Mouse (Mus musculus): ENCODE data around the gene Atf1. TPM values are rescaled to one million over a fixed set of nuclear protein-coding genes. Genes with fewer than 3 reads are reported as not detected.
A peak's percentile ranks its signal among the peaks of the same experiment; 100 is the strongest.

Gene Atf1
- polyA plus RNA-seq, 1 experiment from 2014 or later, result 28.3 TPM

DNA sequence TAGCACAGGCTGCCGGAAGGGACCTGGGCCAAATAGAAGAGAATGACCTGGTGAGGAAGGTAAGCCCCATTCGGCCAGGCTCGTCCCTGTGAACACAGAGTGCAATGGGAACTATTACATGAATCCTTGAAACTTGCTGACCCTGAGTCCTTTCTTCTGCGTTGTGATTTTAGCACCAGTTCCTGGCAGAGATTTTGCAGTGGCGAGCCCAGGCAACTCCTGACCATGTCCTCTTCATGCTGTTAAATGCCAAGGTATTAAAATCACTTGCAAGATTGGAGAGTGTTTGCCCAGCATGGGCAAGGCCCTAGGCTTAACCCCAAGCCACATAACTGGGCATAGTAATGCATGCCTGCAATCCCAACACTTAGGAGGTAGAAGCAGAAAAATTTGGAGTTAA lies 37.5 kb upstream of the Atf1 start:
- DNase-seq (ENCODE audit: low spot score), result no peak
- ATAC-seq, result peak; percentile 20; the same call in 1 of the 2 replicates
- Histone ChIP-seq H3K4me1 (ENCODE audit: insufficient read depth, low read depth, low read length) (no peaks in the 10 kb centered on the region), H3K27me3 (replicated peaks; ENCODE audit: insufficient read depth, low read length) (no peaks in the 10 kb centered on the region), H3K27ac (ENCODE audit: low read length) (no peak overlapping the region), H3K9ac (replicated peaks; ENCODE audit: low read depth) (no peak overlapping the region), H3K9me3 (ENCODE audit: low read length) (no peaks in the 10 kb centered on the region), H3K36me3 (ENCODE audit: insufficient read depth, low read length) (peaks cover 51% of the 10 kb centered on the region), H3K4me3 (ENCODE audit: low read depth, low read length) (no peak overlapping the region), H3K4me2 (replicated peaks; ENCODE audit: low read depth, low read length) (no peak overlapping the region)
- WGBS, result 77% methylated on average over 5 of the region's 5 CpGs
- TF ChIP-seq EP300 (IDR thresholded peaks at IDR 0.05) (no peak), CTCF (IDR thresholded peaks at IDR 0.05) (no peak)

DNA sequence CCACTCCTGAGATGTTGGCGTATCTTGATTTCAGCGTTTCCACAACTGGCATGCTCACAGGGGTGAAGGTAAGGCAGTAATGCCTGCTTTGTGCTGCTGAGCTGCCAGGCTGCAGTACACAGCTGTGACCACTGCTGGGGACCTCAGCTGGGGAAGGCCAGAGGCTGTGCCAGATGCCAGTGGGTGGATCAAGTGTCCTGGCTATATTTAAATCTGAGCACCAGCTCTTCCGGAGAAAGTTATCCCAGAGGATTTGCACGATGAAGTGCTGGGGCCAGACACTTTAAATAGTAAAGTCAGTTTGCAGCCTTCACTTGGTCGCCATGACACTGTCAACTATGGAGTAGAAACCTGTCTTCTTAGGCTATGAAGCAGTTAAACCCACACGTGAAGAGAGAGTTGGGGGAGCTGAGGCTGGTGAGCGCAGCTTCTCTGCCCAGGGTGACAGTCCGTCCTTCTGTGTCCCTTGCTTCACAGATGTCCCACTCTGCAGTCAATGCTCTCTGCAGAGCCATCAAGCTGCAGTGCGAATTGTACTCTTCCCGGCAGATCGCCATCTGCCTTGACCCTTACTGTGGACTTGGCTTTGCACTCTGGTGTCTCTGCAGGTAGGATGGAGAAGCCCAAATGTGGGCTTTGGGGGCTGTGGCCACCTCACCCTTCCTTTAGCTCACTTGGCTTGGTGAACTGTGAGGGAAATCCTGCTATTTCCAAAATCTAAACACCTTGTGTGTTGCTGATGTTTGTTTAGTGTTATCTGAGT lies 28.5 kb upstream of the Atf1 start:
- Histone ChIP-seq H3K9ac (replicated peaks; ENCODE audit: low read depth) (no peak overlapping the region), H3K36me3 (ENCODE audit: insufficient read depth, low read length) (peaks cover 27% of the 10 kb centered on the region), H3K27ac (ENCODE audit: low read length) (no peak overlapping the region), H3K27me3 (replicated peaks; ENCODE audit: insufficient read depth, low read length) (no peaks in the 10 kb centered on the region), H3K4me3 (ENCODE audit: low read depth, low read length) (no peak overlapping the region), H3K4me2 (replicated peaks; ENCODE audit: low read depth, low read length) (no peak overlapping the region), H3K9me3 (ENCODE audit: low read length) (no peaks in the 10 kb centered on the region), H3K4me1 (ENCODE audit: insufficient read depth, low read depth, low read length) (no peaks in the 10 kb centered on the region)
- ATAC-seq (peak; percentile 37; the same call in 1 of the 2 replicates), DNase-seq (ENCODE audit: low spot score) (no peak)
- 85% methylated on average over 11 of the region's 11 CpGs for WGBS
- TF ChIP-seq EP300 (IDR thresholded peaks at IDR 0.05) (no peak), CTCF (IDR thresholded peaks at IDR 0.05) (peak; percentile 32; the same call in 1 of the 2 replicates)

DNA sequence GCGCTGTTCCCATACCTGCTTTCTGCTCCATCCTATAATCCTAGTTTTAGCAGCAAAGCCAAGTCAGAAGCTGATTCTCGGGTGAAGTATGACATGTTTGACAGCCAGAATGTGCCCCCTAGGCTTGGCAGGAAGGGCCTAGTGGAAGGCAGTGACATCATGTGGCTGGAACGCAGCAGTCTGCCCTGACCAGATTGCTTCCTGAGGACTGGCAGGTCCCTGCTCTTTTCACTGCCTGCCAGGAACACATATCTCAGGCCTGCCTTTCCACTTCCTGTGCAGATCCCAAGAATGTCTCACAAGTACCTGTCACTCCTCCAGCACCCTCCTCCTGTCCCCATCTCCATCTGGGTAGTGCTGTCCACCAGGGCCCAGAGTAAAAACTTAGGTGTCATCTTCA lies 27.8 kb upstream of the Atf1 start:
- Histone ChIP-seq H3K9ac (replicated peaks; ENCODE audit: low read depth) (no peak overlapping the region), H3K27ac (ENCODE audit: low read length) (no peak overlapping the region)

DNA sequence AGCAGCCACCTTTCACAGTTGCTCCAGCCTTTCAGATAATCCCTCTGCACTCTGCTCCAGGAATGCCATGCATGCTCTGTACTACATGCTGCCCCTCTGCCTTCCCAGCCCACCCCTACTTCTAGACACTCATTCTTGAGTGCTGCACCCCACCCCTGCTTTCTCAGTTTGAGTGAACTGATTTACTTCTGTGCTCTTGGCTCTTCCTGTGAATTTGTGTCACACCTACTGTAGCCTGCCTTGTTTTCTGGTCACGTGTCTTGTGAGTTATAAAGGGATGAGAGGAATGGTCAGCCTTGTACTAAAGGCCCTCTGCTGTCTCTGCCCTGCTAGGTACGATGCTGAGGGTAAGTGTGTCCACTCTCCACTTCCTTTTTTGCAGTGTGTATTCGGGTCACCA lies 25.8 kb upstream of the Atf1 start:
- WGBS, result 76% methylated on average over 3 of the region's 3 CpGs
- H3K9ac ChIP-seq (replicated peaks; ENCODE audit: low read depth), result no peak overlapping the region
- no peak overlapping the region for H3K4me3 ChIP-seq (ENCODE audit: low read depth, low read length)
- H3K4me1 ChIP-seq (ENCODE audit: insufficient read depth, low read depth, low read length), result no peaks in the 10 kb centered on the region
- H3K9me3 ChIP-seq (ENCODE audit: low read length), result no peaks in the 10 kb centered on the region
- no peaks in the 10 kb centered on the region for H3K27me3 ChIP-seq (replicated peaks; ENCODE audit: insufficient read depth, low read length)
- H3K36me3 ChIP-seq (ENCODE audit: insufficient read depth, low read length), result peaks cover 9% of the 10 kb centered on the region
- DNase-seq (ENCODE audit: low spot score), result no peak
- TF ChIP-seq CTCF (IDR thresholded peaks at IDR 0.05), result no peak
- TF ChIP-seq EP300 (IDR thresholded peaks at IDR 0.05), result no peak
- ATAC-seq, result no peak
- H3K27ac ChIP-seq (ENCODE audit: low read length), result no peak overlapping the region
- no peak overlapping the region for H3K4me2 ChIP-seq (replicated peaks; ENCODE audit: low read depth, low read length)

More for the DNA sequence above, 27.8 kb upstream of the Atf1 start:
- no peak overlapping the region for H3K4me2 ChIP-seq (replicated peaks; ENCODE audit: low read depth, low read length)
- TF ChIP-seq EP300 (IDR thresholded peaks at IDR 0.05) (no peak; the same call in 1 of the 2 replicates), CTCF (IDR thresholded peaks at IDR 0.05) (peak; percentile 35)
- ATAC-seq, result peak; percentile 55
- peak; percentile 22 for DNase-seq (ENCODE audit: low spot score)
- H3K9me3 ChIP-seq (ENCODE audit: low read length), result no peaks in the 10 kb centered on the region
- WGBS, result 50% methylated on average over 3 of the region's 3 CpGs
- no peaks in the 10 kb centered on the region for H3K27me3 ChIP-seq (replicated peaks; ENCODE audit: insufficient read depth, low read length)
- H3K4me3 ChIP-seq (ENCODE audit: low read depth, low read length), result no peak overlapping the region
- peaks cover 22% of the 10 kb centered on the region for H3K36me3 ChIP-seq (ENCODE audit: insufficient read depth, low read length)
- H3K4me1 ChIP-seq (ENCODE audit: insufficient read depth, low read depth, low read length), result no peaks in the 10 kb centered on the region

DNA sequence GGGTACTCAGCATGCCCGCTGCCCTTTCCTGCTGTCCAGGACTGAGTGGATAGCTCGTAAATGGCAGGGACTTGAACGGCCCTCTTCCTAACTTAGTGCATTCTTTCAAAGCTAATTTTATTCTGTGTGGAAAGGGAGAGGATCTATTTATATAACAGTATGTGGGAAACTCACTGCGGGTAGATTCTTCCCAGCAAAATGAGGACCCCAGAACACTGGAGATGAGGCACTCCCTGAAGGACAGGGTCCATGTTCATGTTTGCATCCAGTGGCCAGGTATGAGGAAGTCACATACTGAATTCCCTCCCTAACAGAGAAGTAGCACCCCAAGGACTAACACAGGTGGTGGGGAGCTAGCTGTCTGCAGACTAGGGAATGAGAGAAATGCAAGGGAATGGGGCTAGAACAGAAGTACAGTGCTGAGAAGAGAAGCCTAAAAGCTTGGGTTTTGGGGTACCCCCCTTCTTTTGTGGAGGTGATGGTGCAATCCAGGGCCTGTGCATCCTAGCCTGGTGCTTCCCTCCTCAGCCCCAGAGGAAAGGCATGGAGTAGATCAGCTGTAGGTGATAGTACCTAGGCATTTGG lies 25.1 kb upstream of the Atf1 start:
- H3K36me3 ChIP-seq (ENCODE audit: insufficient read depth, low read length), result peaks cover 14% of the 10 kb centered on the region
- H3K9ac ChIP-seq (replicated peaks; ENCODE audit: low read depth), result no peak overlapping the region
- ATAC-seq, result no peak

DNA sequence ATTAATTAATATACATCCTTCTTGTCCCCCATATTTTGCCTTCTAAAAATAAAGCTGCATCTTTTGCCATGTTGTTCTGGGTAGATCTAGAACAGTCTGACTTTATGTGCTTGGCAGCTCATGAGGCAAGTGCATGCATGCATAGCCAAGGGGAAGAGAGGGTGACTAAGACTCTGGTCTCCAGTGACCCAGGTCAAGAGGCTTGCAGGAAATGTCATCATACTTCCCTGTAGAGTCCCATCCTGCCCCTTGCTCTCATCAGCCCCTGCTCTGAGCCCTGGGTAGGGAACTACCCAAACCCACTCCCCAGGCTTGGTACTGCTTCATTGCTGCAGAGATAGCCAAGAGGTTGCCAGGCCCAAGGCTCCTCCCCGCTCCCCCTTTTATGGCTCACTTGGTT lies 23.0 kb upstream of the Atf1 start:
- no peak overlapping the region for H3K4me3 ChIP-seq (ENCODE audit: low read depth, low read length)
- H3K9ac ChIP-seq (replicated peaks; ENCODE audit: low read depth), result no peak overlapping the region
- H3K27ac ChIP-seq (ENCODE audit: low read length), result 0 out of 2 replicates have a peak overlapping the region, but pooled peaks have one; percentile 40
- H3K4me2 ChIP-seq (replicated peaks; ENCODE audit: low read depth, low read length), result no peak overlapping the region
- no peaks in the 10 kb centered on the region for H3K4me1 ChIP-seq (ENCODE audit: insufficient read depth, low read depth, low read length)
- TF ChIP-seq CTCF (IDR thresholded peaks at IDR 0.05) (no peak), EP300 (IDR thresholded peaks at IDR 0.05) (no peak)
- peak; percentile 51 for DNase-seq (ENCODE audit: low spot score)
- no peaks in the 10 kb centered on the region for H3K9me3 ChIP-seq (ENCODE audit: low read length)
- WGBS, result 62% methylated on average over 1 of the region's 1 CpGs
- H3K27me3 ChIP-seq (replicated peaks; ENCODE audit: insufficient read depth, low read length), result no peaks in the 10 kb centered on the region
- peak; percentile 78 for ATAC-seq
- H3K36me3 ChIP-seq (ENCODE audit: insufficient read depth, low read length), result peaks cover 21% of the 10 kb centered on the region

More for the DNA sequence above, 25.1 kb upstream of the Atf1 start:
- no peaks in the 10 kb centered on the region for H3K27me3 ChIP-seq (replicated peaks; ENCODE audit: insufficient read depth, low read length)
- no peak for TF ChIP-seq CTCF (IDR thresholded peaks at IDR 0.05)
- no peak for TF ChIP-seq EP300 (IDR thresholded peaks at IDR 0.05)
- no peaks in the 10 kb centered on the region for H3K9me3 ChIP-seq (ENCODE audit: low read length)
- WGBS, result 74% methylated on average over 4 of the region's 4 CpGs
- no peak overlapping the region for H3K4me3 ChIP-seq (ENCODE audit: low read depth, low read length)
- H3K4me1 ChIP-seq (ENCODE audit: insufficient read depth, low read depth, low read length), result no peaks in the 10 kb centered on the region
- no peak for DNase-seq (ENCODE audit: low spot score)
- H3K27ac ChIP-seq (ENCODE audit: low read length), result no peak overlapping the region
- no peak overlapping the region for H3K4me2 ChIP-seq (replicated peaks; ENCODE audit: low read depth, low read length)

Measured in lung, postnatal 0 days (tissue).